ENCODE assay signal across 8 mouse cellular contexts in genomic region chr7:31148756-31149155, GRCm38 (mm10). TPM values are rescaled to one million over a fixed set of nuclear protein-coding genes. Genes with fewer than 3 reads are reported as not detected.
DNase-seq lines count a peak whose midpoint lies in the region; ATAC-seq and TF ChIP-seq lines count a peak whose summit lies in the region.

No protein-coding gene starts in this region.

- 5% methylated on average over 9 of the region's 9 CpGs for WGBS in hindbrain, embryonic 16.5 days
- WGBS in liver, embryonic 13.5 days (ENCODE audit: insufficient replicate concordance): 7% methylated on average over 9 of the region's 9 CpGs

- no peaks in the 10 kb centered on the region for H3K36me3 ChIP-seq in hindbrain, embryonic 16.5 days (ENCODE audit: control insufficient read depth, insufficient read depth, low read length)
- no peaks in the 10 kb centered on the region for H3K36me3 ChIP-seq in liver, embryonic 13.5 days

- DNase-seq in left cerebral cortex, adult 2 months (ENCODE audit: extremely low spot score in 1 of 2, low spot score in 2 of 2): peak in 1 of 2 experiments; percentile 54
- no peak for DNase-seq in left cerebral cortex, adult 18-20 months (ENCODE audit: low spot score in 2 of 2)
- DNase-seq in cerebellum, adult 9-11 months: peak; percentile 72
- DNase-seq in gastrocnemius, adult 2 months: peak; percentile 87
- no peak for DNase-seq in liver, embryonic 13.5 days
- peak; percentile 61 to 69 for DNase-seq in monocyte, adult 2 months (ENCODE audit: low read depth in 1 of 2, low spot score in 2 of 2)
- peak; percentile 50 for DNase-seq in thymus, postnatal 25 days

- H3K9me3 ChIP-seq in hindbrain, embryonic 16.5 days (ENCODE audit: control insufficient read depth, low read length): no peaks in the 10 kb centered on the region
- no peaks in the 10 kb centered on the region for H3K9me3 ChIP-seq in liver, embryonic 13.5 days (replicated peaks)

- peaks cover 30% of the 10 kb centered on the region for H3K4me1 ChIP-seq in hindbrain, embryonic 16.5 days (ENCODE audit: control insufficient read depth, insufficient read depth, low read depth, low read length)
- H3K4me1 ChIP-seq in liver, embryonic 13.5 days (replicated peaks): peaks cover 65% of the 10 kb centered on the region

- H3K9ac ChIP-seq in hindbrain, embryonic 16.5 days (ENCODE audit: low read depth, low read length): peak overlapping the region; percentile 65
- H3K9ac ChIP-seq in liver, embryonic 13.5 days: peak overlapping the region; percentile 81

- H3K4me3 ChIP-seq in left cerebral cortex, adult 2 months: no peak overlapping the region
- H3K4me3 ChIP-seq in gastrocnemius, adult 2 months: peak overlapping the region; percentile 96
- H3K4me3 ChIP-seq in hindbrain, embryonic 16.5 days (ENCODE audit: low read length): peak overlapping the region; percentile 90
- peak overlapping the region; percentile 71 for H3K4me3 ChIP-seq in liver, embryonic 13.5 days (replicated peaks)

- H3K27ac ChIP-seq in left cerebral cortex, adult 2 months: peak overlapping the region; percentile 44
- H3K27ac ChIP-seq in gastrocnemius, adult 2 months: peak overlapping the region; percentile 95
- H3K27ac ChIP-seq in hindbrain, embryonic 16.5 days (ENCODE audit: low read depth, low read length): peak overlapping the region; percentile 85
- peak overlapping the region; percentile 59 for H3K27ac ChIP-seq in liver, embryonic 13.5 days

- intact Hi-C loops in left cerebral cortex, adult 2 months (cut with DNase I): no loop called here
- intact Hi-C loops in gastrocnemius, adult 2 months (cut with DNase I): no loop called here

- ATAC-seq in hindbrain, embryonic 16.5 days: peak; percentile 29
- ATAC-seq in liver, embryonic 13.5 days (ENCODE audit: low read depth): peak; percentile 50

- H3K4me2 ChIP-seq in hindbrain, embryonic 16.5 days (ENCODE audit: low read length): peak overlapping the region; percentile 90
- peak overlapping the region; percentile 83 for H3K4me2 ChIP-seq in liver, embryonic 13.5 days

- no peak for TF ChIP-seq CTCF in left cerebral cortex, adult 2 months (IDR thresholded peaks at IDR 0.05)
- no peak for TF ChIP-seq CTCF in gastrocnemius, adult 2 months (IDR thresholded peaks at IDR 0.05)

- H3K27me3 ChIP-seq in hindbrain, embryonic 16.5 days (replicated peaks; ENCODE audit: control insufficient read depth, insufficient read depth, low read length): no peaks in the 10 kb centered on the region
- H3K27me3 ChIP-seq in liver, embryonic 13.5 days: no peaks in the 10 kb centered on the region

RNA-seq across cellular contexts. Expression of gene Gramd1a, which starts 6.9 kb away (rescaled TPM):
- total RNA-seq in left cerebral cortex, adult 2 months (2021): 100 to 1,000 TPM; 107 to 118 TPM
- total RNA-seq in left cerebral cortex, adult 18-20 months (2021): 100 to 1,000 TPM; 105 to 106 TPM
- total RNA-seq in gastrocnemius, adult 2 months (2021): 10 to 100 TPM; 47.2 to 61.7 TPM
- 203 and 222 TPM in 2 replicates for polyA plus RNA-seq in hindbrain, embryonic 16.5 days (2015; fragmentation: Nextera tagmentation; extraction: Ambion mirVana)
- 9.3 and 10.7 TPM in 2 replicates for polyA plus RNA-seq in liver, embryonic 13.5 days (2015; fragmentation: Nextera tagmentation; extraction: Ambion mirVana)

RNA-seq across cellular contexts. Expression of gene Scn1b, which starts 22.0 kb away (rescaled TPM):
- total RNA-seq in left cerebral cortex, adult 2 months (2021): 100 to 1,000 TPM; 737 to 759 TPM
- total RNA-seq in left cerebral cortex, adult 18-20 months (2021): 100 to 1,000 TPM; 805 to 862 TPM
- total RNA-seq in gastrocnemius, adult 2 months (2021): 100 to 1,000 TPM; 748 to 815 TPM
- polyA plus RNA-seq in hindbrain, embryonic 16.5 days (2015; fragmentation: Nextera tagmentation; extraction: Ambion mirVana): 19.0 TPM in 2 replicates
- polyA plus RNA-seq in liver, embryonic 13.5 days (2015; fragmentation: Nextera tagmentation; extraction: Ambion mirVana): 0.42 and 0.60 TPM in 2 replicates

RNA-seq across cellular contexts. Expression of gene Hpn, which starts 33.7 kb away (rescaled TPM):
- total RNA-seq in left cerebral cortex, adult 2 months (2021): 1 to 10 TPM; 2.5 to 8.3 TPM
- 1 to 10 TPM; 4.6 to 4.8 TPM for total RNA-seq in left cerebral cortex, adult 18-20 months (2021)
- total RNA-seq in gastrocnemius, adult 2 months (2021): 10 to 100 TPM; 14.0 to 15.9 TPM
- 0.61 and 0.75 TPM in 2 replicates for polyA plus RNA-seq in hindbrain, embryonic 16.5 days (2015; fragmentation: Nextera tagmentation; extraction: Ambion mirVana)
- 45.7 and 45.8 TPM in 2 replicates for polyA plus RNA-seq in liver, embryonic 13.5 days (2015; fragmentation: Nextera tagmentation; extraction: Ambion mirVana)

Comparison
In these comparisons a context has a peak if more than half of its experiments do, and no peak if none do; other contexts are left out.
1. DNase-seq: peak in cerebellum, adult 9-11 months (single experiment), gastrocnemius, adult 2 months (single experiment), monocyte, adult 2 months (2 of 2) and thymus, postnatal 25 days (single experiment); none in left cerebral cortex, adult 18-20 months (0 of 2) and liver, embryonic 13.5 days (single experiment).
2. H3K27ac ChIP-seq: peak in every context shown above with its lines; median percentile 95 in gastrocnemius, adult 2 months; 85 in hindbrain, embryonic 16.5 days; 59 in liver, embryonic 13.5 days; 44 in left cerebral cortex, adult 2 months.